Mouse (Mus musculus) limb, embryonic 12.5 days (tissue): ENCODE measurements at regions not wholly inside any gene's neighbourhood (a gene's known extent, or its start where the extent isn't known, plus 50 kb on each side); places are given as distances from the start of the nearest gene placed in this dataset.

Source experiments
- ATAC-seq: fragments of 200-750 bp; cut with Nextera tagmentation; 2 replicates; pipeline ENCODE4 v1.8.0; 2017; ENCODE audit warnings: low read depth, moderate TSS enrichment; ENCODE audit not compliant: insufficient number of reproducible peaks, insufficient read depth, low FRiP score, low TSS enrichment
- H3K27ac ChIP-seq: fragments of 300-500 bp; sonication (generic); 2 replicates; pipeline ENCODE4 v1.5.1; 2016; ENCODE audit warnings: mild to moderate bottlenecking, moderate library complexity
- H3K27me3 ChIP-seq: fragments of 300-500 bp; sonication (generic); 2 replicates; pipeline ENCODE4 v1.6.1; 2016; ENCODE audit warnings: mild to moderate bottlenecking, moderate library complexity
- H3K36me3 ChIP-seq: fragments of 300-500 bp; sonication (generic); 2 replicates; pipeline ENCODE4 v1.6.1; 2016; ENCODE audit warnings: mild to moderate bottlenecking, moderate library complexity
- H3K4me1 ChIP-seq: fragments of 300-500 bp; sonication (generic); replicated peaks from 2 replicates; pipeline ENCODE4 v1.6.1; 2016
- H3K4me2 ChIP-seq: fragments of 300-500 bp; sonication (generic); 2 replicates; pipeline ENCODE4 v1.6.1; 2016; ENCODE audit warnings: mild to moderate bottlenecking, moderate library complexity
- H3K4me3 ChIP-seq: fragments of 300-500 bp; sonication (generic); replicated peaks from 2 replicates; pipeline ENCODE4 v1.5.1; 2016; ENCODE audit warnings: mild to moderate bottlenecking
- H3K9ac ChIP-seq: fragments of 300-500 bp; sonication (generic); replicated peaks from 2 replicates; pipeline ENCODE4 v1.6.1; 2016; ENCODE audit warnings: mild to moderate bottlenecking, moderate library complexity
- H3K9me3 ChIP-seq: fragments of 300-500 bp; sonication (generic); 2 replicates; pipeline ENCODE4 v1.6.1; 2016; ENCODE audit warnings: mild to moderate bottlenecking, moderate library complexity
- WGBS: fragments of 180-500 bp; shearing (Covaris S2); methylation state at CpG from one replicate; pipeline ENCODE4 v1.1.7; 2016; 5-methylcytosine and 5-hydroxymethylcytosine counted together

GRCm38 (mm10) chr15:26953818-26954385, 58.5 kb upstream of the Fbxl7 start:
- no peak overlapping the region for H3K4me3 ChIP-seq
- H3K27me3 ChIP-seq: no peaks in the 10 kb centered on the region
- 0 out of 2 replicates have a peak, but pooled peaks cover 4% of the 10 kb centered on the region for H3K4me1 ChIP-seq
- WGBS: 67% methylated on average over 10 of the region's 10 CpGs
- H3K9ac ChIP-seq: no peak overlapping the region
- no peak overlapping the region for H3K4me2 ChIP-seq
- ATAC-seq: no peak
- H3K9me3 ChIP-seq: no peaks in the 10 kb centered on the region
- no peak overlapping the region for H3K27ac ChIP-seq
- no peaks in the 10 kb centered on the region for H3K36me3 ChIP-seq

DNA sequence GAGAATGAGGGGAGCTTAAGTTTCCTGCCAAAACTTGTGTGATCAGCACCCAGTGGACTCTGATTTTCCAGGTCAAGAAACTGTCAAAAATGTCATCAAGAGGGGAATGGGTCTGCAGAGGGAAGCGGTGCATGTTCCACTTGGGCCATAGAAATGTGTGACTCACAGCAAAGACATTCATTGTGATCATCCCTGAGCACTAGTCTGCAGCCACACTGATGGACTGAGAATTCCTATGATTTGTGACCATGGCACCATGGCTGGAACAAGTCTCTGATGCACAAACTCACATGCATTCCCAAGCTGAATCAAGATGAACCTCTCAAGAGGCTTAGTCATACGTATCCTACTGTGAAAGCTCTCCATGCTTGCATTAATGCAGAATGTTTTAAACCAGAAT, 63.6 kb upstream of the Fbxl7 start:
- Histone ChIP-seq H3K27me3 (no peaks in the 10 kb centered on the region), H3K36me3 (no peaks in the 10 kb centered on the region), H3K9me3 (no peaks in the 10 kb centered on the region), H3K4me3 (no peak overlapping the region), H3K9ac (no peak overlapping the region), H3K27ac (no peak overlapping the region), H3K4me2 (no peak overlapping the region), H3K4me1 (0 out of 2 replicates have a peak, but pooled peaks cover 1% of the 10 kb centered on the region)
- no peak for ATAC-seq
- 87% methylated on average over 2 of the region's 2 CpGs for WGBS

- no peak overlapping the region for H3K4me3 ChIP-seq
- H3K27ac ChIP-seq: no peak overlapping the region
- no peaks in the 10 kb centered on the region for H3K27me3 ChIP-seq
- no peaks in the 10 kb centered on the region for H3K9me3 ChIP-seq
- no peak for ATAC-seq
- H3K36me3 ChIP-seq: no peaks in the 10 kb centered on the region
- no peak overlapping the region for H3K4me2 ChIP-seq
- no peak overlapping the region for H3K9ac ChIP-seq
- no peaks in the 10 kb centered on the region for H3K4me1 ChIP-seq
- 81% methylated on average over 5 of the region's 5 CpGs for WGBS
Measured at GRCm38 (mm10) chr15:26968392-26969025, 73.1 kb upstream of the Fbxl7 start.

- no peaks in the 10 kb centered on the region for H3K9me3 ChIP-seq
- WGBS: 85% methylated on average over 1 of the region's 1 CpGs
- ATAC-seq: no peak
Measured at GRCm38 (mm10) chr15:26970770-26971169, 75.4 kb upstream of the Fbxl7 start.

DNA sequence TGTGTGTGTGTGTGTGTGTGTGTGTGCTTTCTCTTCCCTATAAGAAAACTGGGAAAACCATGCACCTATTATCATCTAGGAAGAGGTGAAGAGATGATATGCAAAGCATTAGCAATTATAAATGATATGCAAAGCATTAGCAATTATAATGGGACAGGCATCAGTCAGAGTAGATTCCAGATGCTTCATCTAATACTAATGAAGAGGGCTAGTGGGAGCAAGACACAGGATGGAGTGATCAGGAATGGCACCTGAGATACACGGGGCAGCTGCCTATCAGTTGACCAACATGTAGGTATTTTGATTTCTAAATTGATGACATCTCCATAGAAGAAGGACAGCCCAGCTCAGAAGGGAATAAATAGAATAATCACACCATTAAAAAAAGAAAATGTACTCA, 97.7 kb upstream of the Fbxl7 start:
- WGBS: 76% methylated on average over 1 of the region's 1 CpGs
- no peak for ATAC-seq
- H3K4me3 ChIP-seq: no peak overlapping the region

More at GRCm38 (mm10) chr15:26970770-26971169, 75.4 kb upstream of the Fbxl7 start:
- H3K9ac ChIP-seq: no peak overlapping the region
- no peak overlapping the region for H3K27ac ChIP-seq
- no peaks in the 10 kb centered on the region for H3K27me3 ChIP-seq
- H3K36me3 ChIP-seq: no peaks in the 10 kb centered on the region
- no peak overlapping the region for H3K4me3 ChIP-seq
- H3K4me1 ChIP-seq: no peaks in the 10 kb centered on the region
- H3K4me2 ChIP-seq: no peak overlapping the region

DNA sequence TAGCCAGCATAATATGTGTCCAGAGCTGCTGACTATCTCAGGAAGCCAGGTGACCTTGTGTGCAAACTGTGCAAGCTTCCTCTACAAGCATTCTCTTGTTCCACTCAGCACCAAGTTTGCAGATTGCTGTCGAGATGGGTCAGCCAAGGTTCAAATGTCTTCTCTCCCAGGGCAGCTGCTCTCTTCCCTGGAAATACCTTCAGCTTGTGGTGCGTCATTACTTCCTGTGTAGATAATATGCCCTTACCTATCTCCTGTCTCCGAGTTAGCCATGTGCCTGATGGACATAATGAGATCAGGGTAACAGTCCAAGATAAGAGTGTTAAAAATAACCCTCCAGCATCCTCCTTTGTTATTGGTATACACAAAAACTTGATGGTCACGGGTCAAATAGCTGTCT, 113.7 kb upstream of the Fbxl7 start:
- H3K27ac ChIP-seq: no peak overlapping the region
- ATAC-seq: no peak

More for the DNA sequence above, 97.7 kb upstream of the Fbxl7 start:
- no peaks in the 10 kb centered on the region for H3K4me1 ChIP-seq
- H3K4me2 ChIP-seq: no peak overlapping the region
- no peaks in the 10 kb centered on the region for H3K9me3 ChIP-seq
- no peak overlapping the region for H3K27ac ChIP-seq
- H3K36me3 ChIP-seq: no peaks in the 10 kb centered on the region
- H3K27me3 ChIP-seq: no peaks in the 10 kb centered on the region
- no peak overlapping the region for H3K9ac ChIP-seq

DNA sequence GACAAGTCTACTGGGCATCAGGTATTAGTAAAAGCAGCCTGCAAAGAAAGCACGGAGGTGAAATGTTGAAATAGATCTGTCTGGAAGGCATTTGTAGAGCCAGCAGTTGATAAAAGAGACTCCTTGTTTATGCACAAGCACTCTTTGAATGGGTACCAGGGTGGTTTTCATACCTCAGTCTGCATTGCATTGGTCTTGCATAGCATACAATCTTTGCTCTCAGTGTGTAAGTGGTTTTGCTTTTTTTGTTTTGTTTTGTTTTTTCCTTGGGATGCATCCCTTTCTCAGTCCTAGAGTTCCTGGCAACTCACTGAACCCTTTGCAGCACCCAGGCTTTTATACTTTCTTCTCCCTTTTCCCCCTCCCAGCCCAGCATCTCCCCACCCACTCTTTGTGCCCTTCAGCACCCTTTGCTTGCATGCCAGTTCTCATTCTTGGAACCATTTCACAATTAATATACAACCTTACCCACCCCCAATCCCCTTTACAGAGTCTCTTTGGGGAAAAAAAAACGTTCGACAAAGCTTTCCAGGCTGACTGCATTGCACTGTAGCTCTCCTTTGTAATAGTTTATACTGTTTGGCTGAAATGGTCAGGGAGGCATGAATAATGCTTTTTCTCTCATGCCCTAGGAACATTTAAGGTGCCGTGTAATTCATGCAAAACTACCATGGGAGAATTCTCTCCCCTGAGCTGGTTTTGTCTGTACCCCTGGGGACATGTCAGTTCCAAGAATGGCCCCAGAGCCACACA, 118.7 kb upstream of the Fbxl7 start:
- H3K27ac ChIP-seq: no peak overlapping the region
- no peaks in the 10 kb centered on the region for H3K27me3 ChIP-seq
- H3K9ac ChIP-seq: no peak overlapping the region
- no peaks in the 10 kb centered on the region for H3K36me3 ChIP-seq
- no peaks in the 10 kb centered on the region for H3K9me3 ChIP-seq
- 71% methylated on average over 4 of the region's 4 CpGs for WGBS
- no peaks in the 10 kb centered on the region for H3K4me1 ChIP-seq
- no peak overlapping the region for H3K4me3 ChIP-seq
- no peak for ATAC-seq
- H3K4me2 ChIP-seq: no peak overlapping the region

More for the DNA sequence above, 113.7 kb upstream of the Fbxl7 start:
- no peak overlapping the region for H3K9ac ChIP-seq
- no peaks in the 10 kb centered on the region for H3K9me3 ChIP-seq
- no peaks in the 10 kb centered on the region for H3K4me1 ChIP-seq
- H3K36me3 ChIP-seq: no peaks in the 10 kb centered on the region
- H3K4me3 ChIP-seq: no peak overlapping the region
- WGBS: 87% methylated on average over 4 of the region's 4 CpGs
- no peaks in the 10 kb centered on the region for H3K27me3 ChIP-seq
- no peak overlapping the region for H3K4me2 ChIP-seq

- ATAC-seq: no peak
- no peak overlapping the region for H3K4me3 ChIP-seq
- no peaks in the 10 kb centered on the region for H3K4me1 ChIP-seq
- no peak overlapping the region for H3K4me2 ChIP-seq
- no peak overlapping the region for H3K9ac ChIP-seq
- WGBS: 46% methylated on average over 1 of the region's 1 CpGs
- H3K27me3 ChIP-seq: no peaks in the 10 kb centered on the region
- H3K27ac ChIP-seq: no peak overlapping the region
- H3K9me3 ChIP-seq: no peaks in the 10 kb centered on the region
- no peaks in the 10 kb centered on the region for H3K36me3 ChIP-seq
Measured at GRCm38 (mm10) chr15:27014659-27014974, 119.2 kb upstream of the Fbxl7 start.

GRCm38 (mm10) chr15:27020471-27020870, 125.1 kb upstream of the Fbxl7 start:
- Histone ChIP-seq H3K4me2 (no peak overlapping the region), H3K36me3 (no peaks in the 10 kb centered on the region), H3K9ac (no peak overlapping the region), H3K9me3 (no peaks in the 10 kb centered on the region), H3K27ac (no peak overlapping the region), H3K4me1 (no peaks in the 10 kb centered on the region), H3K27me3 (no peaks in the 10 kb centered on the region), H3K4me3 (no peak overlapping the region)
- WGBS: 73% methylated on average over 5 of the region's 5 CpGs
- ATAC-seq: no peak

GRCm38 (mm10) chr15:27033261-27033660, 137.9 kb upstream of the Fbxl7 start:
- Histone ChIP-seq H3K36me3 (no peaks in the 10 kb centered on the region), H3K9me3 (no peaks in the 10 kb centered on the region), H3K4me2 (no peak overlapping the region), H3K27ac (no peak overlapping the region), H3K27me3 (no peaks in the 10 kb centered on the region), H3K9ac (no peak overlapping the region), H3K4me3 (no peak overlapping the region), H3K4me1 (no peaks in the 10 kb centered on the region)
- ATAC-seq: no peak
- 54% methylated on average over 2 of the region's 2 CpGs for WGBS

GRCm38 (mm10) chr15:27043788-27044187, 148.4 kb upstream of the Fbxl7 start:
- WGBS: 84% methylated on average over 4 of the region's 4 CpGs
- Histone ChIP-seq H3K9ac (no peak overlapping the region), H3K27me3 (no peaks in the 10 kb centered on the region), H3K9me3 (no peaks in the 10 kb centered on the region), H3K4me2 (no peak overlapping the region), H3K36me3 (no peaks in the 10 kb centered on the region), H3K4me3 (no peak overlapping the region), H3K4me1 (no peaks in the 10 kb centered on the region), H3K27ac (no peak overlapping the region)
- ATAC-seq: no peak
